Mouse (Mus musculus): ENCODE data around the gene Scaper. TPM values are rescaled to one million over a fixed set of nuclear protein-coding genes. Genes with fewer than 3 reads are reported as not detected.

The Scaper gene
- total and polyA plus RNA-seq, 3 experiments, result 4.2 to 5.2 (median 4.5) TPM

DNA sequence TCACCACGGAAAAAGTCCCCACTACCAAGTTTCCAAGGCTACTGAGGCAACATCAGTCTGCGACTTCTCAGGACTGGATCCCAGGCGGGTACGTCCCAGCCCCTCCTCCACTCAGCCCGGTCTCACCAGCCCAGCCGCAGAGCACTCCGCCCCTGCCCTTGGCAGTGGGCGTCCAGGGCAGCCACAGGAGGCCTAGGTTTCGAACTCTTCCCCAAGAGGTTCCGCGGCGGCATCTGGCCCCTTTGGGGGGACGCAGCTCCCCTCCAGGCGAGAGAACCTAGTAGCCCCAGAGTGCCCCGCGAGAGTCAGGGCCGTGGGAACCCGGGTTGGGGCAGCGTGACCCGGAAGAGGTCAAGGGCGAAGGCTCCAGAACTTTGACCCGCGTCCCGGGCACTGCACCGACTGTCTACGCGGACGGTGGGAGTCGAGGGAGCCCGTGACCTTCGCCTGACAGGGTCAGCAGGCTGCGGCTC, 426.4 kb downstream of the Scaper start:
- TF ChIP-seq BHLHE40 (IDR thresholded peaks at IDR 0.05; ENCODE audit: low read depth, low read length) (no peak; the same call in 1 of the 2 replicates), CHD1 (IDR thresholded peaks at IDR 0.05; ENCODE audit: low read depth, low read length) (0 out of 2 replicates have a peak, but pooled peaks have one; percentile 28), GABPA (IDR thresholded peaks at IDR 0.05; ENCODE audit: insufficient replicate concordance, low read depth, low read length) (no peak), USF1 (IDR thresholded peaks at IDR 0.05; ENCODE audit: low read depth, low read length) (no peak), TBP (conservative IDR thresholded peaks at IDR 0.05; ENCODE audit: low read depth, low read length) (no peak), RCOR1 (conservative IDR thresholded peaks at IDR 0.05; ENCODE audit: low read depth, low read length) (no peak), ELF1 (IDR thresholded peaks at IDR 0.05; ENCODE audit: low read depth, low read length) (peak; percentile 56), MAZ (IDR thresholded peaks at IDR 0.05; ENCODE audit: low read depth, low read length) (no peak), SIN3A (IDR thresholded peaks at IDR 0.05; ENCODE audit: low read length) (peak; percentile 46; the same call in 1 of the 2 replicates), EP300 (IDR thresholded peaks at IDR 0.05; ENCODE audit: low read length) (no peak), UBTF (IDR thresholded peaks at IDR 0.05; ENCODE audit: low read depth, low read length) (peak; percentile 55; the same call in 1 of the 2 replicates), MXI1 (IDR thresholded peaks at IDR 0.05; ENCODE audit: low read depth, low read length) (peak; percentile 4; the same call in 1 of the 2 replicates), IRF4 (IDR thresholded peaks at IDR 0.05; ENCODE audit: low read depth, low read length) (no peak), RAD21 (IDR thresholded peaks at IDR 0.05; ENCODE audit: low read depth, low read length) (no peak), TCF12 (IDR thresholded peaks at IDR 0.05; ENCODE audit: low read depth, low read length) (peak; percentile 44; the same call in 1 of the 2 replicates), HCFC1 (IDR thresholded peaks at IDR 0.05; ENCODE audit: low read depth, low read length) (peak; percentile 67; the same call in 1 of the 2 replicates), ZC3H11A (IDR thresholded peaks at IDR 0.05; ENCODE audit: low read depth, low read length) (no peak), CHD2 (IDR thresholded peaks at IDR 0.05; ENCODE audit: low read length) (peak; percentile 74; the same call in 1 of the 2 replicates), KAT2A (IDR thresholded peaks at IDR 0.05; ENCODE audit: insufficient replicate concordance, low read length) (0 out of 2 replicates have a peak, but pooled peaks have one; percentile 43), MAX (IDR thresholded peaks at IDR 0.05; ENCODE audit: low read length) (no peak)

More for the DNA sequence above, 426.4 kb downstream of the Scaper start:
- no peaks in the 10 kb centered on the region for H3K9me3 ChIP-seq (replicated peaks; ENCODE audit: low read length)
- peaks cover 0 to 16% of the 10 kb centered on the region in 2 experiments for H3K36me3 ChIP-seq (replicated peaks in 1 of 2; ENCODE audit: control insufficient read depth in 1 of 2, insufficient read depth in 1 of 2, low read length in 1 of 2)
- peak overlapping the region; percentile 77 to 89 (median 79) for H3K4me3 ChIP-seq (replicated peaks in 1 of 3; ENCODE audit: low read depth in 2 of 3, low read length in 2 of 3, poor library complexity in 1 of 3)
- in situ Hi-C loops (cut with MboI; ENCODE audit: low pct_ligation_motif_present, low pct_unique_long_range_greater_than_20kb, low sequenced_read_pairs) (no loop called here), dilution Hi-C loops (cut with MboI; ENCODE audit: extremely low pct_ligation_motif_present, extremely low pct_unique_long_range_greater_than_20kb, low sequenced_read_pairs) (no loop called here)
- H3K4me2 ChIP-seq (ENCODE audit: insufficient read depth, low read depth, poor library complexity, severe bottlenecking), result peak overlapping the region; percentile 74
- peaks cover 27% of the 10 kb centered on the region for H3K79me2 ChIP-seq (replicated peaks; ENCODE audit: control insufficient read depth, extremely low read depth, insufficient read depth, poor library complexity, severe bottlenecking)
- H3K9ac ChIP-seq (ENCODE audit: insufficient read depth, low read depth), result peak overlapping the region; percentile 62
- peaks cover 4% of the 10 kb centered on the region for H3K27me3 ChIP-seq (replicated peaks)
- DNase-seq (ENCODE audit: extremely low read depth), result peak; percentile 67
- H3K27ac ChIP-seq (ENCODE audit: insufficient read depth, low read depth), result peak overlapping the region; percentile 85
- H3K4me1 ChIP-seq (ENCODE audit: control insufficient read depth in 1 of 2, insufficient read depth in 2 of 2), result peaks cover 5 to 20% of the 10 kb centered on the region in 2 experiments; a peak in 2 of 4 replicates
